Mouse (Mus musculus): ENCODE measurements around the gene Atp9a.

DNA sequence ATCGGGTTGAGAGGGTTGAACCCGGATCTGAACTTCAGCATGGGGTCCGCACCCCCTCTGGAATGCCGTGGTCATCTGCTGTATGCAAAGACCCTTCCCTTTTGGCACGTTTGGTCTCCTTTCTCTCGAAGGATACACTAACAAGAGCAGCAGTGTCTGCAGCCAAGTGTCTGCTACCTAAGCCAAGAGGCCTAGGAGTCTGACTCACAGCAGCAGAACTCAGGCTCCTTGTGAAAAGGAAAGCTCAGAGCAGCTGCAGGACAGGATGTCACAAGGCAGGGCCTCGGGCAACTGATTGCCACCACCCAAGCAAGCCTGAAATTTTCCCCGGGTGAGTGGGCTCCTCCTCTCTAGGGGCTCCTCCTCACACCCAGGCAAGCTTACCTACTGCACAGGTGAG, 94.0 kb downstream of the Atp9a start:
- TF ChIP-seq CTCF (conservative IDR thresholded peaks at IDR 0.05; ENCODE audit: insufficient read depth, insufficient read length, low read depth, low read length) = no peak
- no peak for TF ChIP-seq POLR2A (IDR thresholded peaks at IDR 0.05; ENCODE audit: low read depth, low read length)
